Mouse (Mus musculus) liver, embryonic 14.5 days (tissue): ENCODE results near the gene Ccdc12.

Experiments used
- CTCF ChIP-seq: IDR thresholded peaks from 2 replicates; pipeline ENCODE4 v1.5.1; 2016; ENCODE audit warnings: antibody characterized with exemption, low read depth, control low read depth
- EP300 ChIP-seq: IDR thresholded peaks from 2 replicates; pipeline ENCODE4 v1.6.1; 2016; ENCODE audit warnings: antibody characterized with exemption, low read depth

- no peak for TF ChIP-seq CTCF
- TF ChIP-seq EP300 = no peak
These were observed 4.7 kb downstream of the Ccdc12 start for GRCm38 (mm10) chr9:110660856-110661612.
